Mouse (Mus musculus) cerebellum, postnatal 25 days (tissue): ENCODE results near the gene Rasgef1c.

ENCODE experiments used
- DNase-seq, 2 experiments: peaks; one replicate each; pipeline ENCODE4 v3.0.0; 2021; ENCODE audit warnings: mixed read lengths in 2 of 2

Rasgef1c gene

DNA sequence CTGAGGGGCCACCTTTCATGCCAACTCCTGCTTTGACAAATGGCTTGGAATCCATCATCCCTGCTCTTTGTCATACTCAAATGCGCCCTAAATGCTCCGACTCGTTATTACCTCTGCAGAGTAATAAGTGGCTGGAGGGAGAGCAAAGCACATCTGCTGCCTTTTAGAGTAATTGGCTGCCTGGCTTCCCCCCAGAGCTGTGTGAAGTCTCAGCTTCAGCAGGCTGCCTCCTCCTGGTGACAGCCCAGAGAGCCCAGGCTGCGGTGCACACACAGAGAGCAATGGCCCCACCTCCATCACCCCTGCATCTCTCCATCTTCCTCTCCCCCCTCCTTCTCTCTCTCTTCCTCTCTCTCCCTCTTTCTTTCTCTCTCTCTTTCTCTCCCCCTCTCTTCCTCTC is 25.5 kb downstream of the Rasgef1c start:
- DNase-seq = no peak

DNA sequence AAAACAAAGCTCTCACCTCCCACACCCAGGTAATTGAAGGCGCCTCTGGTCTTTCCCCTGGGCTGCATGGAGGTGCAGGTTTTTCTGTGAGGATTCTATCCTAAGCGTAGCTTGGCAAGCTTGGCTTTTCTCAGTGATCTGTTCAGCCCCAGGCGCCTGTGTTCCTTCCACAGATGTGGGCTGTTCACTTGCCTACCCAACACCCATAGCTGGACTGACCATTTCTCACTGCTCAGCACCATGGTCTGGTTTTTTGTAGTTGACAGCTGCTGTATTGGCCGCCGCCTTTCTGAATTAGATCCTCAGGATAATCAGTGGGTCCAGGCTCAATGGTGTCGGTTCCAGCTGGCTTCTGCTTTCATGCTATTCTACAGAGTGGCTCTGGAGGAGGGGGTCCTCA is 26.0 kb downstream of the Rasgef1c start:
- DNase-seq = no peak

DNA sequence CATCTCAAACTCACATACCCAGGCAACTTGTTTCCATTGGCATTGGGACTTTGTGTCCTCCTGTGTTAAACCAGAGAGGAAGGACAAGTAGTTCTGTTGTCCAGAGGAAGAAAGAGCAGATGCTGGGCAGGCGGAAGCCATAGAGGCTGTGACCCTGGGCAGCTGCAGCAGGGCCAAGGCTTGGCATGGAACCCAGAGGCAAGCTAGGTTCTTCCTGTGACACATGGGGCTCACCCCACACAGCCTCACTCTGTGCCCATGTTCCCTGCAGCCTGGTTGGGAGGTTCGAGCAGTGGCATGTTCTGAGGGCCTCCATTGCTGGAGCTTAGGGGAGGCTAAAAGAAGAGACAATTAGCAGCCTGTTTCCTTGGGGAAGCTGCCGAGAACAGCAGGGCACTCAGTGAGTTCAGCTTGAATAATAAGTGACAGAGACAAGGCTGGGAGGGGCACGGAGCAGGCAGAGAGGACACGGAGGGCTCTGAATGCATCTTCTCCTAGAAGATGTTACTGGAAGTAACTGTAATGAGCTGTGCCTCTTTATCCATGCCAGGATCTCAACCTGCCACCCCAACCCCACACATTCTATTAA is 29.5 kb downstream of the Rasgef1c start:
- DNase-seq = peak in 1 of 2 experiments; percentile 34

DNA sequence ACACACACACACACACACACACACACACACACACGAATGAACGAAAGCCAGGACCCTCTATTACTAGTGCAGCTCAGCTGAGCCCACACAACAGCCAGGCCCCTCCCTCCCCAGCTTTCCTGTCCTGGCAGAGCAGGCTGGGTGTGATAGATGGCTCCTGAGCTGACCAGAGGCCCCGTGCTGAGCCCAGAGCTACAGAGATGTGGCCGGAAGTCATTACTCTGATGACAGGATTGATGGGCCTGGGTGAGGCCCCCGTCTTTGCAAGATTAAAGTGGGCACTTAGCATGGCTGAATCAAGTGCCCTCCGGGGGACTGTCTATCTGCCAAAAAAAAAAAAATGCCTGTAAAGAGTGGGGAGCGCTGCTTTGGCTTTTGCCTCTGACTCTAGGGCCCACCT is 30.2 kb downstream of the Rasgef1c start:
- DNase-seq = peak in 1 of 2 experiments; percentile 43

DNA sequence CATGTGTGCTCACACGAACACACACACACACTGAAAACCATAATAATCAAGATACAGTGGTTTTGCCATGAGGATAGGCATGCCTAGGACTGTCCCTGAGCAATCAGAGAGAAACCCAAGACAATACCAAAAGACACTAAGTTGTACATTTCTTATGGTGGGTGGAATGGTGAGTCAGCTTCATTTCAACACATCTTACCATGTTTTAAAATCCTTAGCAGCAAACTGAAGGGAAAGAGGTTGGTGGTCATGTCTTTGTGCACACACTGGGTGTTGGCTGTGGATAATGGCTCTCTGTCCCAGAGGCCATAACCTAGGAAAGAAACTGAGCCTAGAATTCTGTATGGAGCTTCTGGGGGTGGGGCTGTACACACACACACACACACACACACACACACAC is 32.2 kb downstream of the Rasgef1c start:
- no peak for DNase-seq

DNA sequence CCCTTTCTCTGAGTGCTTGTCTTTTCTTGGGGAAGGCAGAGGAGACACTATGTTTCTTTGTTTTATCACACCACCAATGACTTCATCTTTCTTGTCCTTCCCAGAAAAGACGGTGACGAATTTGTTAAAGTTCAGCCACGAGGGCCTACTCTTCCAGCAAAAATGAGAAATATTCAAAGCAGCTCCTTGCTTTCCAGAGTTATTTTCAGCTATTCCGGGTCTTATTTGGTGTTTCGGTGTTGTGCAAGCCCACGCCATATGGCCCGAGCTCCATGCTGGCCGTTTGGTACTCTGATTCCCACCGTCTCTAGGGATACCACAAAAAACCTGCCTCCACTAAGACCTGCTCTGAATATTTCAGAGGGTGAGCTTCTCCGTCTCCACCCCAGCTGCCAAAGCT is 32.7 kb downstream of the Rasgef1c start:
- peak; percentile 56 to 65 for DNase-seq

DNA sequence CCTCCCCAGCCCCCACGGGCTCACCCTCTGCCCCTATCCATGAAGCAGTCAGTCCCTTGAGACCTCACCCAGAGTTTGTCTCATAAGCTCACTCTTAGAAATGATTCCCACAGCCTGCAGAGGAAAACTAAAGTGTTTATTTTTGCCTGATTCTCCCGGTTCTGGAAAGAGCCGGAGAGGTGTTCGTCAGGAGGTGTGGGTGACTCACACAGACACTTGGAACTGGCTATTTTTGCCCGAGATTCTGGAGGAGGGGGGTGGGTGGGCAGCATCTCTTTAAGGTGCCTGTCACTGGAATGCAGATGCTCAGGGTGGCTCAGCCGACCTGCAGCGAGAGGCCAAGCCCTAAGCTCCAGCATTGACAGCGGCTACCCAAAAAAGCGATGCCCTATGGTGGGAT is 34.8 kb downstream of the Rasgef1c start:
- no peak for DNase-seq

DNA sequence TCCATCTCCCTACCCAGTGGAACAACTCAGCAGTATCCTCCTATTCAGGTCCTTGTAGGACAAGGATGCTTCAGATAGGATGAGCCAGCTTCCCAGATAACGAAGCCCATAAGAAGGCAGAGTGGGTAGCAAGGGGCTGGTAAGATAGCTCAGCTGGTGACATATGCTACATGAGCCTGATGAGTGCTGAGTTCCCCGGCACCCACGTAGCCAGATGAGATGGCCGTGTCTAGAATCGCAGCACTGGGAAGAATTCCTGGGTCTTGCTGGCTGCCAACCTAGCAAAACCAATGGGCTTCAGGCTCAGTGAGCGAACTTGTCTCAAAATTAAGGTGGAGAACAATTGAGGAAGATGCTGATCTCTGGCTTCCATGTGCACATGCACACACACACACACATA is 36.1 kb downstream of the Rasgef1c start:
- DNase-seq = no peak

DNA sequence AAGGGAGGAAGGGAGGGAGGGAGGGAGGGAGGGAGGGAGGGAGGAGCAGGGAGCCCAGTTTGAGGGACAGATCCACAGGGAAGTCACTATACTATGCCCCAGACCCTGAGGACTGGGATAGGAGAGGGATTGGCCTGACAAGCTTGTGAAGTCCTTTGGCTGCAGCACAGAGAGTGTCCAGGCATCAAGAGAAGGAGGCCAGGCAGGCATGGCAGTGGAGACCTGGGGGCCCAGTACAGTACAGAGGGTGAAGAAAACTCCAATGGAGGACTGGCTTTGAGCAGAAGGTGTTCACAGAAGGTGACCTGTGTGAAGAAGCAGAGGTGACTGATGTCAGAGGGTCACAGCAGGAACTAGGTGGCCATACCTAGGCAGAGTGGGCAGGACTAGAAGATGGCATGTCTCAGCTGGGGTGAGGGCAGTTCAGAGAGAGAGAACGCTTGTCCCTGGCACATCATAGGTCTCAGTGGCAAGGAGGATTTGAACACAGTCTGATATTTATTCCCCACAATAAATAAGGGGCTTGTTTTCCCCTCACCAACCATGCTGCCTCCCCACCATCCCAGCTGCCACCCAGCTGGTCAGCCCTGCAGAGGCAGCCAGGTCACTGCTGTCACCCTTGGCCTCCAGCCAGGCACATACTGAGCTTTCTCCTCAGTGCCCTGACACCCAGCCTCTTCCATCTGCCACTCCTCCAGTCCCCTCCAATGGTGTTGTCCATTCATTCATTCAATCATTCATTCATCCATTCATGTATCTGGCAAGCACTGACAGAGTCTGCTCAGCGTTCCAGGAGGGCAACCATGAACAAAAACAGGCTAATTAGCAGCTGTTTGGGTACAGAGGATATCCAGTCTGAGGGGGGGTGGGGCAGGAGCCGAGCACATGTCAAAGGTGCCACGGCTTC is 36.9 kb downstream of the Rasgef1c start:
- DNase-seq = peak; percentile 79 to 87

DNA sequence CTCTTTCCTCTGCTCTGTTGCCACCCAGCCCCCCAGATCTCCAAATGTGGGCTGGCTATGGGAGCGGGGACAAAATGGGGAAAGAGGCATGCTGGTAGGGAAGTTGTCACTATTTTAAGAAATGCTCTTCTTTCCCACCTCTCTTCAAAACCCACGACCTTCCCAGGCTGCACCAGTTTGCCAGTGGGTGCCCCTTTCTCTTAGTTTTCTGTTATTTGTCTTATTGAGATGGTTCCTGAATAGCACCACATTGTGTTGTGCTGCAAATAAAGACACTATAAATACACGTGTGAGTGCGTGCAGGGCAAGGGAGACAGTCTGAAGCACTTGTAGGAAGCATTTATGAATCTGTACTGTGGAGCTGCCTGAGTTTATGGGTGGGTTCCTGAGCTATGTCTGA is 41.2 kb downstream of the Rasgef1c start:
- no peak for DNase-seq

DNA sequence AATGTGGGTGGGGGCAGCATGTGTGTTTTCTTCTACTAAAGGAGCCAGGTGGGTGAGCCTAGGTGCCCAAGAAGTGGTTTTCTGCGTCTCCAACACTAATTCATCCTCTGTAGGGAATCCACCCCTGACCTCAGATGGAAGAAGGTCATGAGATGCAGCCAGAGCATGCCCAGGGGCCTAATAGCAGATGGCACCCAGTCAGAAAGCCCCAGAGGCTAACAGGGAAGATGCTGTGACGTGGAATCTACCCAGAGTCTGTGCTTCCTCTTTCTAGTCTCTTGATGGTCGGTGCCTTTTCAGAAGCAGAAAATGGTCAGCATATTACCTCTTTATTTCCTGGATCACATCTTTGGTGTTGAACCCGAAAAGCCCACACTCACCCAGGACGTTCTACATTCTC is 42.3 kb downstream of the Rasgef1c start:
- no peak for DNase-seq

DNA sequence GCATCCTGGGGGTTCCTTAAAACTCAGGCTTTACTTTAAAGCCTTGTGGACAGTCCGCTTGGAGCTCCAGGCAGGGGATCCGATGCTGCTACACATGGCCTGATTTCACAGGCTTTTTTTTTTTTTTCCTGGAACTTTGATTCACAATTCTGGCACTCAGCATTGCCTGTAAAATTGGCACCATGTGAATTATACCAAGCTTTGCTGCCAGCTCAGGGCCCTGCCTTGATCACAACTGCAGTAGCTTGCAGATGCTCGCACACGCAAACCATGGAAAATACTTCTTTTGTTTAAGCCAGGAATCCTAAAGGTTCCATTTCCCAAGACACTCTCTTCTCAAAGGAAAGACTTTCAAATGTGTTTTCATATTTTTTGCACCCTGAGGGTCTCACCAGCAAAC is 44.1 kb downstream of the Rasgef1c start:
- no peak for DNase-seq

DNA sequence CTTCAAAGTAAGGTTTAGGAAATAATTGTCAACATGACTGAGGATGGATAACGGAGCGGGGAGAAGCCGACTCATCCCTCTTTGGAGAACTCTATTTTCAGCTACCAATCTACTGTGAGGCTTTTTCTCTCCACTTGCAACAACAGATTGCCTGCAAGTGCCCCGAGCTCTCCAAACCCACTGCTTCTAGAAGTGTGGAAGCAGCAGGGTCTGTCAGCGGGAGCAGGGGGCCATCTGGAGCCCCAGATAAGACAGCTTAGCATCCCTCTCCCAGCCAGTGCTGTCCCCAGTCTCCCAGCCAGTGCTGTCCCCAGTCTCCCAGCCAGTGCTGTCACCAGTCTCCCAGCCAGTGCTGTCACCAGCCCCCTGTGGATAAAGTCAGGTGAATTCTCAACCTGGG is 48.2 kb downstream of the Rasgef1c start:
- DNase-seq = peak; percentile 65 to 73

DNA sequence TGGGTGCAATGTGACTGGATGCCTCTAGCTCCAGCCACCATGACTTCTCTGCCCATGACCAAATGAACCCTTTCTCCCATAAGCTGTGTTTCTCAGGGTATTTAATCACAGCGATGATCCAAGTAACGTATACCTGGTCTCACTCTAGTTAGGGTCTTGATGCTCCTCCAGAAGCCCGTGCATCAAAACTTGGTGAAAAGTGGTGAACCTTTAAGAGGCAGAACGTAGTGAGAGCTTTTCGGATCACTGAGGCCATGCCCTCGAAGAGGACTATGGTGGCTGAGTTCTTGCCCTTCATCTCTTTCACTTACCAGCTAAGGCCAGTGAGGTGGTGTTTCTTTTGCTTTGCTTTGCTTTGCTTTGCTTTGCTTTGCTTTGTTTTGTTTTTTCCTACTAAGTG is 52.0 kb downstream of the Rasgef1c start:
- no peak for DNase-seq

DNA sequence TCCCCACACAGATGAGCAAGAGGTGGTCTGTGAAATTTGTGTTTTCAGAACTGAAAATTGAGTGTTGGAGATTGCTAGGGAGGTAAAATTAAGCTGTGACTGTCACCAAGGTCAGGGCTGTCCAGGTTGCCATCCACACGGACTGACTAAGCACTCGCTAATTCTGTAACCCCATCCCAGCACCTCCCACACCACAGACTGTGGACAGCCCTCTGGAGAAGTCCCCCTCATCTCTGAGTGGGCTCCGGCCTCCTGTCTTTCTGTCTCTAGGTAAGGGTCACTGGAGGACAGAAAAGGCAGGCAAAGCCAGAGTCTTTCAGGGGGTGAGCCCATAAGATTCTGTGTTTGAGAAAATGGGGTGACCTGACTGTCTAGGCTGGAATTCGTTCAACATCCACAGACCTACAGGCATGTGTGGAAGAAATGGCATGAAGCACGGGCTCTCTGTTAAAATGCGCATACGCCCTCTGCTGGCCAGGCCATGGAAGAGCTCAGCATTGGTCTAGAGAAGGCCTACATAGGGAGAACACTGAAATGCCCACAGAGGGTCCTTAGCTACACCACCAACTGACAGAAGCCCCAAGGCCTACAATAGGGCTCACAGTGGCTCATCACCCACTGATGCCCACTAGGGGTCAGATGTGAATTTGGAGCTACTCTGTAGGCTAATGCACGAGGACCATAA is 54.1 kb downstream of the Rasgef1c start:
- DNase-seq = peak; percentile 87 to 91

DNA sequence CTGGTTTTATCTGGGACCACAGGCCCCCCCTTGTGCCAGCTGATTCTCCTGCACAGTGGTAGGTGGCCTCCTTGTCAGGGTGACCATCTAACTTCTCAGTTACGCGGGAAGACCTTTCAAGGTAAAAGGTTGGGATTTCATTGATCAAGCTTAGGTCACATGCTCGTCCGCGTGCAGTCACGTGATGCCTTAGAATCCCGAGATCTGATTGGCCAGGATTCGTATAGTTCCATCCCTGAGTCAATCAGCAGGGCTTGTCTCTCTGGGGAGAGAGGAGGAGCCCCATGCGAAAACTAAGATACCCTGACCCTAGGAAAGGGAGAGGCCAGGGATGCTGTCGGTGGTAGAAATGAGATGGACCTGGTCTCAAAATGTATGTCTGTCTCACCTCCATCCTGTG is 56.4 kb downstream of the Rasgef1c start:
- no peak for DNase-seq

DNA sequence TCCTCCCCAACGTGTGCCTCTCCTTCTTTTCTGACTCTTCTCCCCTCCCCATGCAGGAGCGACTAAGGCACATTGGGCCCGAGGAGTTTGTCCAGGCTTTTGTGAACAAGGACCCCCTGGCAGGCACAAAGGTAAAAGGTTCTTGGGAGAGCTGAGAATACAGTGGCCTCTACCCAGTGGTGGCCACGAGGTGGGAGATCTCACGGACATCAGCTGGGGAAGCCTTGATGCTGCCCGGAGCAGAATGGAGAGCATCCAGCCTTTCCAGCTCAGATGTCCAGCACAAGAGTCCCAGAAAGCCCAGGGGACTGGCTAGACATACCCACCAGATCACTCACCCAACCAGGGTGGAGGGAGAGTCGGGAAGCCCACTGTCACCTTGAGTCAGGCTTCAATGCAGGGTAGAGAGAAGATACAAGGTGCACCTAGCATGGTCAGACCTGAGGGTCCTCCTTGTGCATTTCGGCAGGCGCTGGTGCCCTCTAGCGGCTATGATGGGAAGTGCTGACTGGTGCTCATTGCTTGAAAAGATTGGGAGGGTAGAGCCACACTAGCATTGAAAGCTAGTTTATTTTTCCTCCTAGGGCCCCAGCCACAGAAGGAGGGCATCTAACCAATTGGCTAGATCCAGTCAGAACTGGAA is 59.6 kb downstream of the Rasgef1c start:
- peak; percentile 80 to 85 for DNase-seq

DNA sequence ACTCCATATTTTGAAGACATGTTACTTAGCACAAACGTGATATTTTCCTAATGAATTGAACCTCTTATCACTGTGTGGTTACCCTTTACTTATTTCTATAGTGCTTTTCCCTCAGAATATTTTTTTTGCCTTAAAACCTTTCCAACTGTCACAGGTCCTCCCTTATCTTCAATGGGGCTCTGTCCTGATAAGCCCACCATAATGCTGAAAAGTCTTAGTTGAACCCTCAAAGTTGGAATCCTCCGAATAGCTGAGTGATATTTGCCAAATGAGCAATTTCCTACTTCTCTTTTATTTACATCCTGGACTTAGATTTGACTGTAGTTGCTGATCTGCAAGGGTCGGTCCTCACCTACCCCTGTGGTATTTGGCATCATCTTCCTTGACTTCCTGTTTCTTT is 63.7 kb downstream of the Rasgef1c start:
- no peak for DNase-seq

DNA sequence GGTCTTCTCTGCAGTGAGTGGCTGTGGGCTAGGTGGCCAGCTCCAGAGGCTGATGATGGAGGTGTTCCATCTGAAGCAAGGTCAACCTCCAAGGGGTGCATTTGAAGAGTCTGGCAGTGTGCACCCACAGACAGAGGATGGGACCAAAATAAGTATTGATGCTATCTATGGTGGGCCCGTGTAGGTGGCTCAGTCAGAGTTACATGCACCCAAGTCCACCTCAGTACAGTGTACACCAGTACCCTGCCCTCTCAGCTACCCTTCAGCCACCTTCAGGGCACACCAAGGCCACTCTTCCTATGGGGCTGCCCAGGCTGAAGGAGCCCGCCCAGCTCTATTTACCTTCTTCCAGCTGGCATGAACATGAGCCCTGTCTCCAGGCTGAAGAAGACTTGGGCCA is 68.1 kb downstream of the Rasgef1c start:
- no peak for DNase-seq

DNA sequence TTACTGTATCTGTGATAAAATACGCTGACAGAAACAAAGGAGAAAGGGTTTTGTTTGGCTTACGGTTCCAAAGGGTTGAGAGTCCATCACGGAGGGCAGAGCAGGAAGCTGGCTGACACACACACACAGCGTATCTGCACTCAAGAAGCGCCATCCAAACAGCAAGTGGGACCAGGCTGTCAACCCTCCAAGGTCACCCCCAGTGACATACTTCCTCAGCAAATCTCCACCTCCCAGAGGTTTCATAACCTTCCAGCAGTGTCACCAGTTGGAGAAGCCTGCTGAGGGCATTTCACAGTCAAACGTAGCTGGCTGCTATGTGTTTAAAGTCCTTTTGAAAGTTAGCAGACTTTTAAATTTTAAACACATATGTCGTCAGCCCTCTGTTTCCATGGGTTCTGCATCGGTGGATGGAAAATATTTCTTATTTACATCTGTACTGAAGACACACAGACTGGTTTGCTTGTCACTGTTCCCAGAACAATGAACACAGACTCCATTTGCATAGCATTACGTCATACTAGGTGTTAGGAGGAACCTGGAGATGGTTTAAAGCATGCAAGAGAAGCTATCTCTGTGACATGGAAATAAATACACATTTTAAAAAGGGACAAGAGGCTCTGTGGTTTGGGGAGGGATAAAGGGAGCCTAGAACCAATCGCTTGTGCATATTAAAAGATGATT is 72.2 kb downstream of the Rasgef1c start:
- DNase-seq = no peak

DNA sequence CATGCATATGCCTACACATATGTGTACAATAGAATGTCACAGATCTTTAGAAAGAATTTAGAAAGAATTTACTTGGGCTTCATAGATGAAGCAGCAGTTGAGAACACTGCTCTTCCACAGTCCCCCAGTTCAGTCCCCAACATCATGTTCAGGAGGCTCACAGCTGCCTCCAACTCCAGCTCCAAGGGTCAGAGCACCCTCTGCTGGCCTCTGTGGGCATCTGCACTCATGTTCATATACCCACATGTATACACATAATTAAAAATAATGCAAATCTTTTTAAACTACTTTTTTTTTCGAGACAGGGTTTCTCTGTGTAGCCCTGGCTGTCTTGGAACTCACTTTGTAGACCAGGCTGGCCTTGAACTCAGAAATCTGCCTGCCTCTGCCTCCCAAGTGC is 73.0 kb downstream of the Rasgef1c start:
- DNase-seq = no peak

DNA sequence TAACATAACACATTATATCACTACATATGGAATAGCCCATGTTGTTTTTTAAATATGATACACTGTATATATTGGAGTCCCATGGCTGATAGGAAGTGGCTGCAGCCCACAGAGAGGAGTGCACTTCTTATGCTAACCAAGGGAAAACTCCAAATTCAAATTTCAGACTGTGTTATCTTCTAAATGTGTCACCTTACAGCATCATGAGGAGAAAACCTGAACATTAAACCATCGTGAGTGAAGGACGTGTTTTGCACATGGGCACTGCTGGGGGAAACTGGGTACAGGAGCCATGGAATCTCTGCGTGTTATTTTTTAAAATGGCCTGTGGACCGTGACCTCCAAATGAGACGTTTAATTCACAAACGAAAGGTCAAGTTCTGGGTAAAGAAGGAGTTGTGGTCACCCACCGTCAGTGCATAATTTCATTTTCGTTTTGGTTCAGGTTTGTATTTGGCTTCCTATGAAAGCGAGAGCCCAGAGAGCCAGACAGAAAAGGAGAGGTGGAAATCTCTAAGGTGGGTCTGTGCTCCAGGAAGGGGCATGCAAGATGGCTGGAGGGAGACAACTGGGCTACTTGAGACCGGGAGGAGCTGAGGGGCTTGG is 76.4 kb downstream of the Rasgef1c start:
- no peak for DNase-seq
